Mouse (Mus musculus): Measurements from ENCODE around the gene Rusc2.

- TF ChIP-seq CTCF (IDR thresholded peaks at IDR 0.05; ENCODE audit: low read depth) (no peak), EP300 (IDR thresholded peaks at IDR 0.05; ENCODE audit: low read depth) (no peak)
Measured at GRCm38 (mm10) chr4:43336176-43336575, 45.6 kb upstream of the Rusc2 start.

All from liver, postnatal 0 days (tissue).